Mouse (Mus musculus): ENCODE measurements at regions not wholly inside any gene's neighbourhood (a gene's known extent, or its start where the extent isn't known, plus 50 kb on each side); places are given as distances from the start of the nearest gene placed in this dataset.

DNA sequence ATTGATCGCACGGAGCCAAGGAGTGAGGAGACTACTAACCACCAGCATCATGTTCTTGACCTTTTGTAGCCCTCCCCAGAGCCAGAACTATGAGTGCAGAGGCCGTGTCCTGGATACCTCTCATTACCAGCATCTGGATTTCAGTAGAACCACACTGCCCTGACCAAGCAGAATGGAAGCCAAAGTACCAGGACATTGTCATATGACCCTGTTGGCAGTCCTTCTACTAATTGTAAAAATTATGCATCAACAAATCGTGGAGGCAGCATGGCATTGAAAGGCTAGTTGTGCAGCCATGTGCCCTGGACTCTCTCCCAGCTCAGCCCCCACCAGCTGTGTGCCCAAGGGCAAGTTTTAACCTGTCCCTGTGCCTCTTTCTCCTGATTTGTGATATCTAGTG is 135.6 kb upstream of the Dock1 start:
- TF ChIP-seq CTCF (IDR thresholded peaks at IDR 0.05; ENCODE audit: low read depth, low read length) (no peak), GATA1 (IDR thresholded peaks at IDR 0.05; ENCODE audit: borderline replicate concordance, low read length) (no peak), GATA2 (IDR thresholded peaks at IDR 0.05; ENCODE audit: borderline replicate concordance, low read depth, low read length) (no peak), POLR2AphosphoS5 (IDR thresholded peaks at IDR 0.05; ENCODE audit: insufficient replicate concordance, low read depth, low read length) (no peak)

All from G1E (cell line).